22 mouse cellular contexts compared by ENCODE assay signal in genomic region chr9:58627197-58627596, GRCm38 (mm10). TPM values are rescaled to one million over a fixed set of nuclear protein-coding genes. Genes with fewer than 3 reads are reported as not detected.
A peak's percentile ranks its signal among the peaks of the same experiment; 100 is the strongest.
DNase-seq lines count a peak whose midpoint lies in the region; ATAC-seq and TF ChIP-seq lines count a peak whose summit lies in the region.
"Had no signal": no experiment of that assay in that cellular context is flagged by ENCODE, and none has a peak within 500 bp of the region (broad histone marks: within the 10 kb centered on the region; RNA-seq: fewer than 3 reads in every experiment).

No protein-coding gene starts in this region.

- H3K27ac ChIP-seq in liver, adult 2 months (replicated peaks; ENCODE audit: insufficient read depth, low read depth, low read length): no peak overlapping the region
- H3K27ac ChIP-seq in liver, embryonic 11.5 days (ENCODE audit: low read depth, low read length): no peak overlapping the region
- H3K27ac ChIP-seq in bone marrow macrophage, adult 2 months (ENCODE audit: insufficient read depth, low read depth, low read length): peak overlapping the region; percentile 9; the same call in 1 of the 2 replicates
- H3K27ac ChIP-seq in midbrain, embryonic 10.5 days (replicated peaks): no peak overlapping the region
- no peak overlapping the region for H3K27ac ChIP-seq in layer of hippocampus, adult 2 months
- H3K27ac ChIP-seq: embryonic facial prominence, embryonic 15.5 days; hindbrain, embryonic 13.5 days; liver, embryonic 12.5 days; lung, embryonic 15.5 days had no signal

- no peak for TF ChIP-seq CTCF in liver, adult 2 months (IDR thresholded peaks at IDR 0.05; ENCODE audit: low read depth, low read length)
- TF ChIP-seq CTCF in bone marrow macrophage, adult 2 months (IDR thresholded peaks at IDR 0.05; ENCODE audit: low read depth, low read length): no peak
- no peak for TF ChIP-seq CTCF in layer of hippocampus, adult 2 months (conservative IDR thresholded peaks at IDR 0.05)

- peaks cover 4% of the 10 kb centered on the region; the same call in 1 of the 2 replicates for H3K4me1 ChIP-seq in liver, adult 2 months (ENCODE audit: control insufficient read depth, insufficient read depth, low read length)
- H3K4me1 ChIP-seq in liver, embryonic 11.5 days (replicated peaks; ENCODE audit: control insufficient read depth, insufficient read depth, low read length): no peaks in the 10 kb centered on the region
- H3K4me1 ChIP-seq in bone marrow macrophage, adult 2 months (ENCODE audit: control insufficient read depth, insufficient read depth, low read length): peaks cover 42% of the 10 kb centered on the region
- H3K4me1 ChIP-seq in midbrain, embryonic 10.5 days: no peaks in the 10 kb centered on the region
- H3K4me1 ChIP-seq: embryonic facial prominence, embryonic 15.5 days; hindbrain, embryonic 13.5 days had no signal

- H3K36me3 ChIP-seq in liver, adult 2 months (ENCODE audit: control insufficient read depth, insufficient read depth, low read length): peaks cover 18% of the 10 kb centered on the region
- peaks cover 13% of the 10 kb centered on the region for H3K36me3 ChIP-seq in liver, embryonic 11.5 days (ENCODE audit: control insufficient read depth, insufficient read depth, low read length)
- peaks cover 43% of the 10 kb centered on the region for H3K36me3 ChIP-seq in midbrain, embryonic 10.5 days

- 18% methylated on average over 2 of the region's 2 CpGs for WGBS in liver, adult 2 months
- 57% methylated on average over 2 of the region's 2 CpGs for WGBS in liver, embryonic 11.5 days
- WGBS in midbrain, embryonic 10.5 days: 87% methylated on average over 2 of the region's 2 CpGs

- no peaks in the 10 kb centered on the region for H3K9me3 ChIP-seq in liver, embryonic 11.5 days (ENCODE audit: control insufficient read depth, low read length)
- H3K9me3 ChIP-seq in midbrain, embryonic 10.5 days (replicated peaks): no peaks in the 10 kb centered on the region
- H3K9me3 ChIP-seq: embryonic facial prominence, embryonic 15.5 days; heart, embryonic 12.5 days; hindbrain, embryonic 13.5 days; liver, embryonic 12.5 days; lung, embryonic 15.5 days had no signal

- H3K79me2 ChIP-seq in liver, adult 2 months (ENCODE audit: control insufficient read depth, insufficient read depth, low read length): no peaks in the 10 kb centered on the region; the same call in 1 of the 2 replicates

- TF ChIP-seq POLR2A in liver, adult 2 months (IDR thresholded peaks at IDR 0.05; ENCODE audit: extremely low read depth, insufficient read depth, low read length): no peak
- TF ChIP-seq POLR2A in bone marrow macrophage, adult 2 months (IDR thresholded peaks at IDR 0.05; ENCODE audit: borderline replicate concordance, low read depth, low read length): no peak

- DNase-seq in liver, adult 2 months (ENCODE audit: extremely low read depth, low read depth, low spot score): peak; percentile 22
- no peak for DNase-seq in liver, embryonic 11.5 days (ENCODE audit: low spot score)
- DNase-seq in CD4-positive helper T cell, adult 2 months (ENCODE audit: low read depth, low spot score): peak; percentile 6
- no peak for DNase-seq in midbrain, embryonic 10.5 days (ENCODE audit: low spot score)
- no peak for DNase-seq in left cerebral cortex, adult 8-10 months (ENCODE audit: low spot score in 2 of 2)
- DNase-seq in layer of hippocampus, adult 2 months (ENCODE audit: low spot score in 2 of 2): no peak
- DNase-seq: adrenal gland, postnatal 25 days; cerebellum, adult 11-12 months; cerebellum, postnatal 14 days; forebrain, postnatal 0 days; heart, postnatal 14 days; kidney, postnatal 4 days; right cerebral cortex, postnatal 4 days; thymus, adult 18-20 months had no signal

- no peaks in the 10 kb centered on the region for H3K27me3 ChIP-seq in liver, adult 2 months (ENCODE audit: control insufficient read depth, insufficient read depth, low read length)
- H3K27me3 ChIP-seq in liver, embryonic 11.5 days (replicated peaks; ENCODE audit: control insufficient read depth, insufficient read depth, low read length): no peaks in the 10 kb centered on the region
- no peaks in the 10 kb centered on the region for H3K27me3 ChIP-seq in midbrain, embryonic 10.5 days (ENCODE audit: low read depth, poor library complexity, severe bottlenecking)
- H3K27me3 ChIP-seq: embryonic facial prominence, embryonic 15.5 days; heart, embryonic 12.5 days; hindbrain, embryonic 13.5 days; liver, embryonic 12.5 days; lung, embryonic 15.5 days; Patski had no signal

- H3K4me3 ChIP-seq in liver, adult 2 months (ENCODE audit: insufficient read depth, low read depth, low read length): no peak overlapping the region
- no peak overlapping the region for H3K4me3 ChIP-seq in liver, embryonic 11.5 days (ENCODE audit: low read depth, low read length)
- H3K4me3 ChIP-seq in bone marrow macrophage, adult 2 months (ENCODE audit: insufficient read depth, low read length): no peak overlapping the region
- H3K4me3 ChIP-seq in midbrain, embryonic 10.5 days: no peak overlapping the region
- no peak overlapping the region for H3K4me3 ChIP-seq in layer of hippocampus, adult 2 months
- H3K4me3 ChIP-seq: embryonic facial prominence, embryonic 15.5 days; heart, embryonic 12.5 days; hindbrain, embryonic 13.5 days; liver, embryonic 12.5 days; lung, embryonic 15.5 days had no signal

- H3K4me2 ChIP-seq in liver, embryonic 11.5 days: no peak overlapping the region
- H3K4me2 ChIP-seq: embryonic facial prominence, embryonic 15.5 days; heart, embryonic 12.5 days; hindbrain, embryonic 13.5 days; liver, embryonic 12.5 days; lung, embryonic 15.5 days had no signal

- H3K9ac ChIP-seq in liver, adult 2 months (ENCODE audit: low read depth, low read length): no peak overlapping the region
- H3K9ac ChIP-seq in liver, embryonic 11.5 days (ENCODE audit: low read depth, low read length): no peak overlapping the region
- H3K9ac ChIP-seq: embryonic facial prominence, embryonic 15.5 days; forebrain, postnatal 0 days; heart, embryonic 12.5 days; hindbrain, embryonic 13.5 days; liver, embryonic 12.5 days; lung, embryonic 15.5 days had no signal

- ATAC-seq in liver, embryonic 11.5 days (replicated peaks; ENCODE audit: low FRiP score): no peak
- ATAC-seq in monocyte, adult 5-6 weeks (replicated peaks; ENCODE audit: insufficient number of reproducible peaks, low FRiP score, low TSS enrichment, poor library complexity, severe bottlenecking): peak; percentile 96
- ATAC-seq: forebrain, postnatal 0 days; liver, embryonic 12.5 days; Patski had no signal

RNA-seq across cellular contexts. Expression of gene Nptn, which starts 45.2 kb away (rescaled TPM):
- total RNA-seq in liver, adult 2 months (2014; rRNA removed): 55.6 and 65.2 TPM in 2 replicates
- 115 and 141 TPM in 2 replicates for polyA plus RNA-seq in liver, adult 2 months (2012; rRNA removed)
- 113 and 114 TPM in 2 replicates for polyA plus RNA-seq in liver, embryonic 11.5 days (2014; fragmentation: Nextera tagmentation; extraction: Ambion mirVana)
- 570 and 586 TPM in 2 replicates for polyA plus RNA-seq in bone marrow macrophage, adult 2 months (2012; ENCODE audit: insufficient read depth, insufficient read length, missing spikeins)
- total RNA-seq in monocyte, adult 5-6 weeks (2017): 321 to 443 TPM (median 357 TPM) in 3 replicates
- 52.5 and 55.2 TPM in 2 replicates for polyA plus RNA-seq in midbrain, embryonic 10.5 days (2016; fragmentation: Nextera tagmentation; extraction: Ambion mirVana)
- total RNA-seq in left cerebral cortex, adult 8-10 months (2022): 100 to 1,000 TPM; 856 to 995 (median 934) TPM
- 100 to 1,000 TPM; 834 to 835 TPM for total RNA-seq in layer of hippocampus, adult 2 months (2021)

Comparison
In these comparisons a context has a peak if more than half of its experiments do, and no peak if none do; other contexts are left out.
1. DNase-seq: peak in liver, adult 2 months (single experiment) and CD4-positive helper T cell, adult 2 months (single experiment); none in liver, embryonic 11.5 days (single experiment), midbrain, embryonic 10.5 days (single experiment), left cerebral cortex, adult 8-10 months (0 of 2) and layer of hippocampus, adult 2 months (0 of 2).